Mouse (Mus musculus) lung, embryonic 16.5 days (tissue): Measurements from ENCODE around the gene Sap30. TPM values are rescaled to one million over a fixed set of nuclear protein-coding genes. Genes with fewer than 3 reads are reported as not detected.

Experiments used
- ATAC-seq: fragments of 200-750 bp; cut with Nextera tagmentation; 2 replicates; pipeline ENCODE4 v1.8.0; 2017; ENCODE audit warnings: low read depth, mild to moderate bottlenecking, moderate library complexity
- H3K27ac ChIP-seq: fragments of 300-500 bp; sonication (generic); 2 replicates; pipeline ENCODE4 v1.5.1; 2014; ENCODE audit warnings: mild to moderate bottlenecking, control low read depth, low read length
- H3K27me3 ChIP-seq: fragments of 300-500 bp; sonication (generic); 2 replicates; pipeline ENCODE4 v1.6.1; 2014; ENCODE audit warnings: low read depth, low read length, mixed read lengths; ENCODE audit not compliant: control insufficient read depth, insufficient read depth
- H3K36me3 ChIP-seq: fragments of 300-500 bp; sonication (generic); 2 replicates; pipeline ENCODE4 v1.6.1; 2014; ENCODE audit warnings: low read length; ENCODE audit not compliant: control insufficient read depth, insufficient read depth
- H3K4me1 ChIP-seq: fragments of 300-500 bp; sonication (generic); replicated peaks from 2 replicates; pipeline ENCODE4 v1.6.1; 2014; ENCODE audit warnings: low read length, mixed read lengths; ENCODE audit not compliant: control insufficient read depth, insufficient read depth
- H3K4me2 ChIP-seq: fragments of 300-500 bp; sonication (generic); 2 replicates; pipeline ENCODE4 v1.6.1; 2014; ENCODE audit warnings: low read depth, low read length, control low read depth
- H3K4me3 ChIP-seq: fragments of 300-500 bp; sonication (generic); 2 replicates; pipeline ENCODE4 v1.5.1; 2014; ENCODE audit warnings: mild to moderate bottlenecking, low read length, control low read depth
- H3K9ac ChIP-seq: fragments of 300-500 bp; sonication (generic); 2 replicates; pipeline ENCODE4 v1.6.1; 2014; ENCODE audit warnings: low read length, control low read depth
- H3K9me3 ChIP-seq: fragments of 300-500 bp; sonication (generic); 2 replicates; pipeline ENCODE4 v1.6.1; 2016; ENCODE audit warnings: low read length; ENCODE audit not compliant: control insufficient read depth
- WGBS: fragments of 180-500 bp; shearing (Covaris S2); extraction: QIAGEN DNeasy Blood & Tissue Kit; methylation state at CpG from one replicate; pipeline ENCODE4 v1.1.7; 2014; 5-methylcytosine and 5-hydroxymethylcytosine counted together
- polyA plus RNA-seq: library from polyadenylated mRNA; unstranded; fragments of >200 nt; fragmentation: Nextera tagmentation; extraction: Ambion mirVana; gene quantifications from 2 replicates; pipeline ENCODE4 v1.2.1, GENCODE M21; 2015

Gene Sap30
- polyA plus RNA-seq, 1 experiment from 2014 or later, result 28.1 TPM

DNA sequence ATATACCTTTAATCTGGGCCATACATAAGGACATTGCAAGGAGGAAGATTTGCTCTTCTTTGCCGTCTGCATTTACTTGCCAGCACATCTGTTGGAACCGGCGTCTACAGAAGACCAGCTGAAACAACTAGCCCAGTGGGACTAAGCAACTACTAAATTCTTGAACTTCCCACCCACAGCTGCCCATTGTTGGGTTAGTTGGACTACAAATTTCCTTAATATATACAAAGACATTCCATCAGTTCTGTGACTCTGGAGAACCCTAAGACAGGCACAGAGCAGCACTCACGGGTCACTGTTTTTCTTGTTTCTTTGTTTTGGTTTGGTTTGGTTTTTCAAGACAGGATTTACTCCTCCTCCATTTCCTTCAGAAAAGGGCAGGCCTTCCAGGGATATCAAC lies 7.1 kb downstream of the Sap30 start:
- Histone ChIP-seq H3K36me3 (peaks cover 16% of the 10 kb centered on the region), H3K27me3 (no peaks in the 10 kb centered on the region), H3K4me2 (no peak overlapping the region), H3K4me1 (peaks cover 4% of the 10 kb centered on the region), H3K9me3 (no peaks in the 10 kb centered on the region), H3K9ac (no peak overlapping the region), H3K27ac (no peak overlapping the region), H3K4me3 (no peak overlapping the region)
- WGBS, result 68% methylated on average over 4 of the region's 4 CpGs
- no peak for ATAC-seq

DNA sequence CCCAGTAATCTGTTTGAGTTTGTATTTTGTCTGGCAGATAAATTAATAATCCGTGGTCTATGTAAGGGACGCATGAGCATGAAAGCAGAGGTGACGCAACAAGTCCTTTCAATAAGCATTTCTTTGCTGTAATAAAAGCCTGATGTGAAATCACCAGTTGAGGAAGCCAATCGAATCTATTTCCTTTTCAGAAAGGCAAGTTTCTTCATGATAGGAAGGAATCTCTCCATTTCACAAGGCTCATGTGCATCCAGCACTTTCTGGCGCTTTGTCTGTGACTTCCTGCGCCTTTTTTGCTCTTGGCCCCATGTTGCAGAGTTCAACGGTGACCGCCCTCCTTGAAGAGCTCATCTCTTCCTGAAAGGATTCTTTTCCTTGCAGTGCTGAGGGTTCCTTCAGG lies 8.0 kb downstream of the Sap30 start:
- no peak overlapping the region for H3K27ac ChIP-seq
- no peak for ATAC-seq
- H3K36me3 ChIP-seq, result peaks cover 16% of the 10 kb centered on the region

DNA sequence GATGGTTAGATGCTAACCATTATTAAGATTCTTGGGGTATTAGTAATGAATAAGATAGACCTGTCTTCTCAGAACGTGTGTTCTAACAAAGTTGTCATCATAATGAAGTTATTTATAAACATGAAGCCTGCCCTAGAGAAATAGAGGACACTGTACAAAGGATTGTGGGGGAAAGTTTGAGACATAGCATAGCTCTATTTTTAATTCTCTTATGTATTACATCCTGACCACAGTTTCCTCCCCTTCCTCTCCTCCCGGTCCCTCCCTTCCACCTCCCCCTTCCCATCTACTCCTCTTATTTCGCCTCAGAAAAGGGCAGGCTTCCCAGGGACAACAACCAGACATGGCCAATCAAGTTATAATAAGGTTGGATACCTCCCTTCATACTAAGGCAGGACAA lies 9.3 kb downstream of the Sap30 start:
- ATAC-seq, result no peak
- Histone ChIP-seq H3K9ac (no peak overlapping the region), H3K27ac (no peak overlapping the region), H3K36me3 (peaks cover 13% of the 10 kb centered on the region), H3K9me3 (no peaks in the 10 kb centered on the region), H3K27me3 (no peaks in the 10 kb centered on the region), H3K4me3 (no peak overlapping the region), H3K4me2 (no peak overlapping the region), H3K4me1 (no peaks in the 10 kb centered on the region)
- WGBS, result 59% methylated on average over 3 of the region's 3 CpGs

More for the DNA sequence above, 8.0 kb downstream of the Sap30 start:
- H3K4me1 ChIP-seq, result no peaks in the 10 kb centered on the region
- no peak overlapping the region for H3K4me2 ChIP-seq
- H3K4me3 ChIP-seq, result no peak overlapping the region
- no peaks in the 10 kb centered on the region for H3K9me3 ChIP-seq
- 92% methylated on average over 8 of the region's 8 CpGs for WGBS
- no peaks in the 10 kb centered on the region for H3K27me3 ChIP-seq
- no peak overlapping the region for H3K9ac ChIP-seq

DNA sequence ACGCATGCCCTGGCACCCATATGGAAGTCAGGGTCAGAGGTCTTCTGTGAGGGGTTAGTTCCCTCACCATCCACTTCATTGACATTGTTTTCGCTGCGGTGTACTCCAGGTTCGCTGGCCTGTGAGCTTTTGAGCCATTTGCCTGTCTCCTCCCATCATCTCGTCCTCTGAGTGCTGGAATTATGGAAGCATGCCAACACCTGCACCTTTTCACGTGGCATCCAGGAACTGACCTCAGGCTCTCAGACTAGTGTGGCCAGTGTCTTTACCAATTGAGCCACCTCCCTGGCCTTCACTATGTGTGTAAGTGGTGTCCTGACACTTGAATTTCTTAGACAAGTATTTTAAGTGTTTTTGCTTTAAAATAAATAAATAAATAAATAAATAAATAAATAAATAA lies 13.9 kb downstream of the Sap30 start:
- ATAC-seq, result no peak
- no peak overlapping the region for H3K4me2 ChIP-seq
- 54% methylated on average over 6 of the region's 6 CpGs for WGBS
- H3K27ac ChIP-seq, result no peak overlapping the region
- no peaks in the 10 kb centered on the region for H3K36me3 ChIP-seq
- no peak overlapping the region for H3K4me3 ChIP-seq
- H3K9ac ChIP-seq, result no peak overlapping the region
- H3K27me3 ChIP-seq, result no peaks in the 10 kb centered on the region
- 0 out of 2 replicates have a peak, but pooled peaks cover 2% of the 10 kb centered on the region for H3K4me1 ChIP-seq
- no peaks in the 10 kb centered on the region for H3K9me3 ChIP-seq

DNA sequence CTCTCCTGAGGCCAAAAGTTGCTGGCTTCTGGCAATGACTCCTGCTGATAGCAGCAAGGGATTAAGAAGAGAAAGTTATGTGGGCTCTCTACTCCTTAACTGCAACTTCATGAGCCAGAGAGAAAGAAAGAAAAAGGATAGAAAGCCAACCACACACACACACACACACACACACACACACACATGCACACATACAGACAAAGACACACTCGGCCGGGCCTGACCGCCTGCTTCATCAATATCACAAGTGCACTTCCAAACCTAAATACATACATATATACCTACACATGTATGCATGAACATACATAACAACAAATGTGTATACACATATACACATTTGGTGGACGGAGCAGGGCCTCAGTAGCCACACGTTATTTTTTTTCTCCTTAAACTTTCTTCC lies 16.8 kb downstream of the Sap30 start:
- H3K4me3 ChIP-seq, result no peak overlapping the region
- no peak overlapping the region for H3K4me2 ChIP-seq
- H3K27me3 ChIP-seq, result no peaks in the 10 kb centered on the region
- 94% methylated on average over 5 of the region's 5 CpGs for WGBS
- H3K27ac ChIP-seq, result no peak overlapping the region
- H3K36me3 ChIP-seq, result no peaks in the 10 kb centered on the region
- no peak for ATAC-seq
- H3K4me1 ChIP-seq, result 0 out of 2 replicates have a peak, but pooled peaks cover 5% of the 10 kb centered on the region
- H3K9ac ChIP-seq, result no peak overlapping the region
- H3K9me3 ChIP-seq, result no peaks in the 10 kb centered on the region

DNA sequence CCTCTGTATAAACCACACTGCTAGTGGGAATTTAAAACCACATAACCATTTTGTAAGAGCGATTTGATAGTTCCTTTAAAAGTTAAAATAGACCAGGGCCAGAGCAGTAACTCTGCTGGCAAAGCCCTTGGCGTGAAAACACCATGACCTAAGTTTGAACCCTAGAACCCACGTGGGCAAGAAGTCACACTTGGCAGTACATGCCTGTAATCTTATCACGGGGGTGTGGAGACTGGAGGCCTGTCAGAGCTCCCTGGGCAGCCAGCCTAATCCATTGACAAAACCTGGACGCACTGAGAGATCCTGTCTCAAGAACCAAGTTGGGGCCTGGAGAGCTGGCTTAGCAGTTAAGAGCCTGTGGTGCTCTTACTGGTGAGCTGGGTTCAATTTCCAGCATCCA lies 19.0 kb downstream of the Sap30 start:
- H3K9ac ChIP-seq, result no peak overlapping the region
- no peak overlapping the region for H3K4me3 ChIP-seq
- WGBS, result 31% methylated on average over 5 of the region's 5 CpGs
- peak; percentile 82 for ATAC-seq
- H3K27ac ChIP-seq, result no peak overlapping the region
- no peaks in the 10 kb centered on the region for H3K36me3 ChIP-seq
- H3K4me2 ChIP-seq, result no peak overlapping the region
- 0 out of 2 replicates have a peak, but pooled peaks cover 5% of the 10 kb centered on the region for H3K4me1 ChIP-seq
- no peaks in the 10 kb centered on the region for H3K9me3 ChIP-seq
- no peaks in the 10 kb centered on the region for H3K27me3 ChIP-seq

DNA sequence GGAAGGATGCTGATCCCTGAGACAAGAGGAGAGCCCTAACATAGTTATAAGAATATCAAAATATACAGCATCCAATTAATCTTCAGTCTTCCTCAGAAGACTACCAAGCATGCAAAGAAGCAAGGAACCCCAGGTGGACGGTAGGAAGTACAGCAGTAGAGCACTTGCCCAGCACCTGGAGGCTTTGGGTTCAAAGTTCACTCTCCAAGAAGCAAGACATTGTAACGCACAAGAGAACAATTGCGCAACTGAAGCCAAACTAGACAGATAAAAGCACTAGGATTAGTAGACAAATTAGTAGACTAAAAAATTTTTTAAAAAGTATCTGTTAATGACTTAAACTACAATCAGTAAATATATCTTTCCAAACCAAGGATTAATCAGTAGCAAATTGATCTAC lies 23.9 kb downstream of the Sap30 start:
- Histone ChIP-seq H3K27me3 (no peaks in the 10 kb centered on the region), H3K4me1 (0 out of 2 replicates have a peak, but pooled peaks cover 3% of the 10 kb centered on the region), H3K27ac (no peak overlapping the region), H3K36me3 (no peaks in the 10 kb centered on the region), H3K4me3 (no peak overlapping the region), H3K9me3 (no peaks in the 10 kb centered on the region), H3K4me2 (no peak overlapping the region), H3K9ac (no peak overlapping the region)
- WGBS, result 77% methylated on average over 3 of the region's 3 CpGs
- no peak for ATAC-seq

DNA sequence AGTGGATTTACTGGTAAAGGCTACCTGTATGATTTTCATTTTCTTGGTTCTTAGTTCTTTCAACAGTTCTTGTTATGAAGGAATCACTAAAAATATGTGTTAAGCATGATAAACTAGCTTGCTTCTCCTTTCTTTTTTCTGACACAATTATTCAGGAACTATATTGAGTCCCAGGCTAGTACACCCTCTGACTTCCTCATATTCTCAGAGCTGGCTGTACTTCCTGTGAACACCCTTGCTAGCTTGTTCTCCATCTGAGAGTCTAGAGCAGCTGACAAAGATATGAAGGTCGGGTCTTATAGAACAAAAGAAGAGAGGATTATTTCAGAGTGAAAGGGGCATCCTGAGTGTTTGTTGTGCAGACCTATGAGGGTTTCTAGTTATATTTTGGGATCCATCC lies 24.8 kb downstream of the Sap30 start:
- Histone ChIP-seq H3K4me1 (no peaks in the 10 kb centered on the region), H3K4me2 (no peak overlapping the region), H3K4me3 (no peak overlapping the region), H3K27me3 (no peaks in the 10 kb centered on the region), H3K9ac (no peak overlapping the region), H3K27ac (no peak overlapping the region), H3K36me3 (no peaks in the 10 kb centered on the region), H3K9me3 (no peaks in the 10 kb centered on the region)
- no peak for ATAC-seq
- 35% methylated on average over 1 of the region's 1 CpGs for WGBS

DNA sequence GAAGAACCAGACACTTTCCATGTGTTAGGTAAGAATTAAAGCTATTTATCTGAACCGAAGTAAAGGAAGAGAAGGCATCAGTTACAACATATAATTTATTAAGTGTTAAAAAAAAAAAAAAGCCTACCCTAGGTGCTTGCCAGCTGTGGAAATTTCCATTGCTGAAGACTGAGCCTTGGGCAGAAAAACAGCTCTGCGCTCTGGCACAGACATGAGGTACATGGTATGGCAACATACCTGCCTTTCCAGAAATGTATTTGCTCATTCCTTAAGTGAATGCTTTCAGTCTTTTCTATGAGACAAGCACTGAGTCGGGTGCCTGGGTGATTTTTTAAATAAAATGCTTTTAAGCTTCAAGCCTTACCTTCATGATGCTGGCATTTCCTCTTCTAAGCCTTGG lies 29.7 kb downstream of the Sap30 start:
- H3K4me2 ChIP-seq, result no peak overlapping the region
- no peaks in the 10 kb centered on the region for H3K9me3 ChIP-seq
- no peak overlapping the region for H3K9ac ChIP-seq
- no peaks in the 10 kb centered on the region for H3K36me3 ChIP-seq
- H3K27ac ChIP-seq, result no peak overlapping the region
- no peak overlapping the region for H3K4me3 ChIP-seq
- WGBS, result 47% methylated on average over 3 of the region's 3 CpGs
- ATAC-seq, result peak; percentile 28; the same call in 1 of the 2 replicates
- H3K4me1 ChIP-seq, result 0 out of 2 replicates have a peak, but pooled peaks cover 3% of the 10 kb centered on the region
- H3K27me3 ChIP-seq, result no peaks in the 10 kb centered on the region

DNA sequence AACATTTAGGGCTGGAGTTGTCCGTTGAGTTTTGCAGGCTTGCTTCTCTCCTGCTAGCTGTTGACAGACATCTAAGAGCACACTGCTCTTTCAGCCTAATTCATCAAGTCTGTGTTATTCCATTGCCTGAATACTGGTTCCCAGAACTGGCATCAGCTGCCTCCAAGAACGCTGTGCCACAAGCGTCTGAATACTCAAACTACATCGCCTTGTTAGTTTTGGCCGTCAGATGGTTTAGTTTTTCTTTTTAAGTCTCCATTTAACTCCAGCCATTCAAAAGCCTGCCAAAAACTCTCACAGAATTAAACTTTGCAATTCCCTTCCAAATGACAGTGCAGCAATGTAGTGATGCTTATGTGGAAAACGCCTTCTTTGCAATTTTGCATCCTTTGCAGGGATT lies 30.5 kb downstream of the Sap30 start:
- Histone ChIP-seq H3K27ac (no peak overlapping the region), H3K27me3 (no peaks in the 10 kb centered on the region), H3K36me3 (no peaks in the 10 kb centered on the region), H3K4me1 (0 out of 2 replicates have a peak, but pooled peaks cover 3% of the 10 kb centered on the region), H3K4me3 (no peak overlapping the region), H3K9ac (no peak overlapping the region), H3K4me2 (no peak overlapping the region), H3K9me3 (no peaks in the 10 kb centered on the region)
- WGBS, result 52% methylated on average over 6 of the region's 6 CpGs
- no peak for ATAC-seq
